Mouse (Mus musculus): ENCODE measurements around the gene Chst12.
A peak's percentile ranks its signal among the peaks of the same experiment; 100 is the strongest.
"Not testable (repeated sequence)": the region's sequence is repeated elsewhere in the genome, so short reads cannot be mapped to it uniquely, and the experiment has no call there.

The Chst12 gene

GRCm38 (mm10) chr5:140505208-140505780 lies at the start of gene Chst12:
Gene Chst12, plus strand, starts transcription at chr5:140505550.
- DNase-seq, result peak; percentile 99

GRCm38 (mm10) chr5:140461476-140461875 lies 43.9 kb upstream of the Chst12 start:
- no peak for DNase-seq

GRCm38 (mm10) chr5:140463151-140463550 lies 42.2 kb upstream of the Chst12 start:
- not testable (repeated sequence) for DNase-seq

- DNase-seq, result no peak
Observed at GRCm38 (mm10) chr5:140464943-140465342, 40.4 kb upstream of the Chst12 start.

- DNase-seq, result no peak
Observed at GRCm38 (mm10) chr5:140472336-140472735, 33.0 kb upstream of the Chst12 start.

GRCm38 (mm10) chr5:140481458-140481857 lies 23.9 kb upstream of the Chst12 start:
- DNase-seq, result no peak

- DNase-seq, result no peak
Observed at GRCm38 (mm10) chr5:140491142-140491541, 14.2 kb upstream of the Chst12 start.

GRCm38 (mm10) chr5:140492684-140493233 lies 12.6 kb upstream of the Chst12 start:
- DNase-seq, result no peak

- no peak for DNase-seq
Observed at GRCm38 (mm10) chr5:140498176-140498575, 7.2 kb upstream of the Chst12 start.

- DNase-seq, result no peak
Observed at GRCm38 (mm10) chr5:140500736-140501135, 4.6 kb upstream of the Chst12 start.

GRCm38 (mm10) chr5:140501982-140502836 lies 3.1 kb upstream of the Chst12 start:
- DNase-seq, result no peak

GRCm38 (mm10) chr5:140502925-140503324 lies 2.4 kb upstream of the Chst12 start:
- peak; percentile 87 for DNase-seq

GRCm38 (mm10) chr5:140506096-140506794 lies 895 bp downstream of the Chst12 start:
- DNase-seq, result no peak

- DNase-seq, result no peak
Observed at GRCm38 (mm10) chr5:140507466-140508208, 2.3 kb downstream of the Chst12 start.

GRCm38 (mm10) chr5:140508686-140509085 lies 3.3 kb downstream of the Chst12 start:
- DNase-seq, result no peak

- no peak for DNase-seq
Observed at GRCm38 (mm10) chr5:140509204-140509603, 3.9 kb downstream of the Chst12 start.

- no peak for DNase-seq
Observed at GRCm38 (mm10) chr5:140510012-140511000, 5.0 kb downstream of the Chst12 start.

- no peak for DNase-seq
Observed at GRCm38 (mm10) chr5:140513921-140514320, 8.6 kb downstream of the Chst12 start.

GRCm38 (mm10) chr5:140514799-140515486 lies 9.6 kb downstream of the Chst12 start:
- DNase-seq, result no peak

GRCm38 (mm10) chr5:140517159-140517920 lies 12.0 kb downstream of the Chst12 start:
- no peak for DNase-seq

Data from kidney, adult 11 months (tissue).